Mouse (Mus musculus) heart, adult 18-20 months (tissue): ENCODE measurements at regions not wholly inside any gene's neighbourhood (a gene's known extent, or its start where the extent isn't known, plus 50 kb on each side); places are given as distances from the start of the nearest gene placed in this dataset.
A peak's percentile ranks its signal among the peaks of the same experiment; 100 is the strongest.

Experiments
- DNase-seq, 2 experiments: peaks; one replicate each; pipeline ENCODE4 v3.0.0; 2021 to 2022; ENCODE audit warnings: mixed read lengths in 1 of 2

- no peak for DNase-seq
These were observed 287.7 kb upstream of the Arid1b start for GRCm38 (mm10) chr17:4706421-4706820.

- no peak for DNase-seq
These were observed 273.1 kb upstream of the Arid1b start for GRCm38 (mm10) chr17:4721061-4721460.

GRCm38 (mm10) chr17:4724031-4724430 lies 270.1 kb upstream of the Arid1b start:
- DNase-seq = no peak

- DNase-seq = peak; percentile 8 to 11
These were observed 267.8 kb upstream of the Arid1b start for GRCm38 (mm10) chr17:4726331-4726741.

- peak; percentile 65 to 73 for DNase-seq
These were observed 259.7 kb upstream of the Arid1b start for GRCm38 (mm10) chr17:4734412-4734881.

- peak; percentile 58 to 87 for DNase-seq
These were observed 258.9 kb upstream of the Arid1b start for GRCm38 (mm10) chr17:4735185-4735584.

- DNase-seq = no peak
These were observed 257.4 kb upstream of the Arid1b start for GRCm38 (mm10) chr17:4736689-4737088.

GRCm38 (mm10) chr17:4738717-4739485 lies 255.2 kb upstream of the Arid1b start:
- DNase-seq = peak; percentile 15 to 33

GRCm38 (mm10) chr17:4740784-4741183 lies 253.3 kb upstream of the Arid1b start:
- no peak for DNase-seq

- DNase-seq = no peak
These were observed 251.8 kb upstream of the Arid1b start for GRCm38 (mm10) chr17:4742314-4742713.

GRCm38 (mm10) chr17:4762956-4763355 lies 231.2 kb upstream of the Arid1b start:
- no peak for DNase-seq

GRCm38 (mm10) chr17:4765723-4766122 lies 228.4 kb upstream of the Arid1b start:
- DNase-seq = no peak

- DNase-seq = peak; percentile 48 to 73
These were observed 226.1 kb upstream of the Arid1b start for GRCm38 (mm10) chr17:4767947-4768522.

GRCm38 (mm10) chr17:4769284-4769683 lies 224.8 kb upstream of the Arid1b start:
- no peak for DNase-seq

- no peak for DNase-seq
These were observed 224.1 kb upstream of the Arid1b start for GRCm38 (mm10) chr17:4770052-4770451.

- peak; percentile 60 to 83 for DNase-seq
These were observed 216.0 kb upstream of the Arid1b start for GRCm38 (mm10) chr17:4778161-4778560.

GRCm38 (mm10) chr17:4779017-4779416 lies 215.1 kb upstream of the Arid1b start:
- no peak for DNase-seq

GRCm38 (mm10) chr17:4781586-4781985 lies 212.5 kb upstream of the Arid1b start:
- DNase-seq = no peak

- DNase-seq = peak; percentile 63 to 74
These were observed 209.8 kb upstream of the Arid1b start for GRCm38 (mm10) chr17:4784296-4784695.

- DNase-seq = peak; percentile 29 to 33
These were observed 208.8 kb upstream of the Arid1b start for GRCm38 (mm10) chr17:4785281-4785839.

GRCm38 (mm10) chr17:4786524-4786923 lies 207.6 kb upstream of the Arid1b start:
- DNase-seq = no peak

- no peak for DNase-seq
These were observed 202.3 kb upstream of the Arid1b start for GRCm38 (mm10) chr17:4791873-4792272.

GRCm38 (mm10) chr17:4796241-4796640 lies 197.9 kb upstream of the Arid1b start:
- peak; percentile 29 to 30 for DNase-seq
